Mouse (Mus musculus) liver, embryonic 14.5 days (tissue): Measurements from ENCODE around the gene Kif21a. TPM values are rescaled to one million over a fixed set of nuclear protein-coding genes. Genes with fewer than 3 reads are reported as not detected.

Experiments
- ATAC-seq: fragments of 200-750 bp; cut with Nextera tagmentation; 2 replicates; pipeline ENCODE4 v1.8.0; 2017; ENCODE audit warnings: moderate number of reproducible peaks, mild to moderate bottlenecking, moderate library complexity; ENCODE audit not compliant: insufficient read depth
- DNase-seq, 3 experiments: peaks; one replicate each; pipeline ENCODE4 v3.0.0-alpha.2; 2012 to 2013; ENCODE audit warnings: low read depth in 3 of 3, low spot score in 3 of 3
- H3K27ac ChIP-seq: fragments of 300-500 bp; sonication (generic); 2 replicates; pipeline ENCODE4 v1.5.1; 2014; ENCODE audit warnings: moderate library complexity, mild to moderate bottlenecking, control low read depth, inconsistent platforms
- H3K27me3 ChIP-seq: fragments of 300-500 bp; sonication (generic); 2 replicates; pipeline ENCODE4 v1.6.1; 2014; ENCODE audit warnings: mild to moderate bottlenecking, low read length, moderate library complexity; ENCODE audit not compliant: control insufficient read depth, insufficient read depth
- H3K36me3 ChIP-seq: fragments of 300-500 bp; sonication (generic); replicated peaks from 2 replicates; pipeline ENCODE4 v1.6.1; 2014; ENCODE audit warnings: low read depth; ENCODE audit not compliant: control insufficient read depth, insufficient read depth
- H3K4me1 ChIP-seq, 2 experiments: fragments of 200-500 bp in 1 of 2; fragments of 300-500 bp in 1 of 2; sonication (generic) in 1 of 2; replicated peaks; 2 replicates each; pipeline ENCODE4 v1.6.1; 2012 to 2014; ENCODE audit warnings: antibody characterized with exemption in 1 of 2, inconsistent platforms in 1 of 2, low read length in 1 of 2; ENCODE audit not compliant: control insufficient read depth in 2 of 2, insufficient read depth in 2 of 2
- H3K4me2 ChIP-seq: fragments of 300-500 bp; sonication (generic); 2 replicates; pipeline ENCODE4 v1.6.1; 2014; ENCODE audit warnings: low read depth, mild to moderate bottlenecking, control low read depth, moderate library complexity
- H3K4me3 ChIP-seq, 2 experiments: fragments of 200-500 bp in 1 of 2; fragments of 300-500 bp in 1 of 2; sonication (generic) in 1 of 2; 2 replicates each; pipeline ENCODE4 v1.5.1; 2012 to 2014; ENCODE audit warnings: low read depth in 2 of 2, low read length in 2 of 2, mild to moderate bottlenecking in 2 of 2, control low read depth in 1 of 2, inconsistent platforms in 1 of 2, moderate library complexity in 1 of 2; ENCODE audit not compliant: insufficient read depth in 1 of 2
- H3K9ac ChIP-seq: fragments of 300-500 bp; sonication (generic); replicated peaks from 2 replicates; pipeline ENCODE4 v1.6.1; 2014; ENCODE audit warnings: mild to moderate bottlenecking, control low read depth, moderate library complexity
- H3K9me3 ChIP-seq: fragments of 300-500 bp; sonication (generic); 2 replicates; pipeline ENCODE4 v1.6.1; 2016; ENCODE audit warnings: low read length, mixed read lengths; ENCODE audit not compliant: control insufficient read depth
- CTCF ChIP-seq: IDR thresholded peaks from 2 replicates; pipeline ENCODE4 v1.5.1; 2016; ENCODE audit warnings: antibody characterized with exemption, low read depth, control low read depth
- EP300 ChIP-seq: IDR thresholded peaks from 2 replicates; pipeline ENCODE4 v1.6.1; 2016; ENCODE audit warnings: antibody characterized with exemption, low read depth
- WGBS: fragments of 180-500 bp; shearing (Covaris S2); extraction: QIAGEN DNeasy Blood & Tissue Kit; methylation state at CpG from one replicate; pipeline ENCODE4 v1.1.7; 2014; ENCODE audit not compliant: insufficient replicate concordance; 5-methylcytosine and 5-hydroxymethylcytosine counted together
- polyA plus RNA-seq, 2 experiments: library from polyadenylated mRNA; depleted of rRNA in 1 of 2; stranded (reverse) in 1 of 2; unstranded in 1 of 2; fragments of >200 nt; fragmentation: Nextera tagmentation in 1 of 2; extraction: Ambion mirVana in 1 of 2; gene quantifications; 2 replicates each; pipeline versions ENCODE4 v1.2.1 to v1.2.3; 2012 to 2014

Gene Kif21a
- polyA plus RNA-seq, 2 experiments = 1.8 to 3.0 TPM

GRCm38 (mm10) chr15:91038860-91039259, 10.9 kb downstream of the Kif21a start:
- no peak overlapping the region for H3K9ac ChIP-seq
- TF ChIP-seq CTCF = no peak
- H3K4me1 ChIP-seq = no peaks in the 10 kb centered on the region
- H3K9me3 ChIP-seq = no peaks in the 10 kb centered on the region
- no peak overlapping the region for H3K27ac ChIP-seq
- DNase-seq (no peak), ATAC-seq (no peak)
- H3K4me2 ChIP-seq = no peak overlapping the region
- no peaks in the 10 kb centered on the region for H3K27me3 ChIP-seq
- 58% methylated on average over 5 of the region's 5 CpGs for WGBS
- no peak overlapping the region for H3K4me3 ChIP-seq
- H3K36me3 ChIP-seq = no peaks in the 10 kb centered on the region

DNA sequence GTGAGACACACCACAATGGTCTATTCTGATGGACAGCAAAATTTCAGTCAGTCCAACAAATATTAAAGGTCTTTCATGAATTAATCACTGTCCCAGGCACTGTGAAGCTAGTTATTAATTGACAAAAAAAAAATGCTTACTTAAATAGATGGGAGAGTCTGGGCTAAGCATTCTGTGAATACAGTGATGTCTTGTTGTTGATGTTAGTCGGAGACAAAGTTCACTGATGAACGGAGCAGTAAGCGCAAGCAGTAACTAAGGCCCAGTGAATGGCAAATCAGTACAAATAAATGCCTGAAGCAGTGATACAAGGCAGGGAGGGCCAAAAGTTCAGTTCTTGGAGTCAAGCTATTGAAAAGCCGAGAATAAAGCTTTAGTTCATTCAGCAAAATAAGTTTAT, 15.7 kb downstream of the Kif21a start:
- WGBS = 65% methylated on average over 4 of the region's 4 CpGs
- Histone ChIP-seq H3K9ac (no peak overlapping the region), H3K4me1 (no peaks in the 10 kb centered on the region), H3K27me3 (no peaks in the 10 kb centered on the region), H3K27ac (no peak overlapping the region), H3K4me2 (no peak overlapping the region), H3K36me3 (no peaks in the 10 kb centered on the region), H3K9me3 (no peaks in the 10 kb centered on the region), H3K4me3 (no peak overlapping the region)
- no peak for DNase-seq
- TF ChIP-seq CTCF = no peak
- ATAC-seq = no peak

- Histone ChIP-seq H3K4me1 (no peaks in the 10 kb centered on the region), H3K9ac (no peak overlapping the region), H3K27me3 (no peaks in the 10 kb centered on the region), H3K4me2 (no peak overlapping the region), H3K27ac (no peak overlapping the region), H3K36me3 (no peaks in the 10 kb centered on the region), H3K9me3 (no peaks in the 10 kb centered on the region), H3K4me3 (no peak overlapping the region)
- TF ChIP-seq EP300 (no peak), CTCF (no peak)
- DNase-seq (no peak), ATAC-seq (no peak)
- 67% methylated on average over 6 of the region's 6 CpGs for WGBS
Observed at GRCm38 (mm10) chr15:91033529-91033928, 16.2 kb downstream of the Kif21a start.

- H3K27me3 ChIP-seq = no peaks in the 10 kb centered on the region
- H3K4me2 ChIP-seq = no peak overlapping the region
- H3K36me3 ChIP-seq = no peaks in the 10 kb centered on the region
- WGBS = 63% methylated on average over 10 of the region's 10 CpGs
- ATAC-seq (no peak), DNase-seq (no peak)
- H3K9ac ChIP-seq = no peak overlapping the region
- no peak overlapping the region for H3K4me3 ChIP-seq
- no peak overlapping the region for H3K27ac ChIP-seq
- H3K4me1 ChIP-seq = no peaks in the 10 kb centered on the region
- H3K9me3 ChIP-seq = no peaks in the 10 kb centered on the region
- no peak for TF ChIP-seq CTCF
- no peak for TF ChIP-seq EP300
Observed at GRCm38 (mm10) chr15:91028962-91029361, 20.8 kb downstream of the Kif21a start.

DNA sequence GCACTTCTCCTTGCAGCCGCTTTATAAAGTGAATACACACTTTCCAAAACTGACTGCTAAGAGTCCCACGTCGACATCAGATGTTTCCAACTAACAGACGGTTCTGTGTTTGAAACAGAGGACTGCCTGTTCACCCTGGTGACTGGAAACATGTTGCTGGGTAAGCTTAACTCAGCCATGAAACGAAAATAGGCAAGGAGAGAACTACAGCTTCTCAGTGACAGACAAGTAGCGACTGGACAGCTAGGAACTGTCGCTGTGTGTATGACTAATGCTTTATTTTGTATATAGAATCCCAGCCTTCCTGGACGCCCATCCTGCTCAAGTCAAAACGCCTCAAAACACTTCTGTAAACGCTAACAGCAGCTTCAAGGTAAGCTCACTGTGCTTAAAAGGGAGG, 21.3 kb downstream of the Kif21a start:
- Histone ChIP-seq H3K9ac (no peak overlapping the region), H3K9me3 (no peaks in the 10 kb centered on the region), H3K4me1 (no peaks in the 10 kb centered on the region), H3K4me3 (no peak overlapping the region), H3K4me2 (no peak overlapping the region), H3K36me3 (no peaks in the 10 kb centered on the region), H3K27me3 (no peaks in the 10 kb centered on the region), H3K27ac (no peak overlapping the region)
- ATAC-seq (no peak), DNase-seq (no peak)
- TF ChIP-seq EP300 (no peak), CTCF (no peak)
- 65% methylated on average over 10 of the region's 10 CpGs for WGBS

DNA sequence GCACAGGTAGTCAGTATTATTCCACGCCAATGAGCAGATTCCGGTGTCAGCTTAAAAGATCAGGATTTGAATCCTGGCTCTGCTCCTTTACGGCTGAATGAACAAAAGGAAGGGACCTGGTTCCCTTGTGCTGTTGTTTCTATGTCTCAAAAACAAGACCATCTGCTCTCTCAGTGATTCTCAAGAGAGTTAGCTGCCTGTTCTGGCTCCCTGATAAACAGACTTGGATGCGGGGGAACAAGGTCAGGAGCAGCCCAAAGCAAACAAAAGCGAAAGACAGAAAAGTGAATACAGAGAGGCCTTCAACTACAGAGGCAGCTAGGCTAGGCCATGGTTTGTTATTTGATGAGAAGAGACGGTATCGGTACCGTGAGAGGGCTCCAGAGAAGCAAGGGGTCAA, 27.5 kb downstream of the Kif21a start:
- H3K9me3 ChIP-seq = no peaks in the 10 kb centered on the region
- no peak overlapping the region for H3K9ac ChIP-seq
- WGBS = 70% methylated on average over 8 of the region's 8 CpGs
- no peak for ATAC-seq
- H3K4me2 ChIP-seq = no peak overlapping the region
- no peak overlapping the region for H3K27ac ChIP-seq
- H3K4me1 ChIP-seq = no peaks in the 10 kb centered on the region
- no peaks in the 10 kb centered on the region for H3K36me3 ChIP-seq
- TF ChIP-seq CTCF = no peak
- no peak for TF ChIP-seq EP300
- no peak for DNase-seq
- no peak overlapping the region for H3K4me3 ChIP-seq
- H3K27me3 ChIP-seq = no peaks in the 10 kb centered on the region
